Mouse (Mus musculus): Measurements from ENCODE around the gene Atg4a.

Gene Atg4a

GRCm38 (mm10) chrX:141158160-141158559 lies 201.5 kb downstream of the Atg4a start:
- DNase-seq (ENCODE audit: low spot score in 2 of 2) = peak in 1 of 2 experiments; percentile 30

DNA sequence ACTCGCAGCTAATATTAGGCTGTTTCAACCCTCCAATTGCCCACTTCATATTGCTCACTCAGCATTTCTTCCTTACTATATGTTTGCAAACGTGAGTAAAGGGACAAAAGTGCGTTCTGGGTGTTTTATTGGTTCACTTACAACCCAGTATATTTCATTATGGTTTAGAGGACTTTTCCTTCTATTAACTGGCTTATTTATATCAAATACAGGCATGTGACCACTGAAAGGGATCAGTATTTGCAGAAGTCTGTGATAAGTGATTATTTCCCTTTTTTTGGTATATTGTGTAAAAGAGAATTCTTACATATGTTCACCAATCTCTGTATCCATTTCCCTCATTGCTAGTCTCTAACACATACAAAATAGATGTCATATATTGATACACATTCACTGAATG lies 203.7 kb downstream of the Atg4a start:
- DNase-seq (ENCODE audit: low spot score in 2 of 2) = no peak

DNA sequence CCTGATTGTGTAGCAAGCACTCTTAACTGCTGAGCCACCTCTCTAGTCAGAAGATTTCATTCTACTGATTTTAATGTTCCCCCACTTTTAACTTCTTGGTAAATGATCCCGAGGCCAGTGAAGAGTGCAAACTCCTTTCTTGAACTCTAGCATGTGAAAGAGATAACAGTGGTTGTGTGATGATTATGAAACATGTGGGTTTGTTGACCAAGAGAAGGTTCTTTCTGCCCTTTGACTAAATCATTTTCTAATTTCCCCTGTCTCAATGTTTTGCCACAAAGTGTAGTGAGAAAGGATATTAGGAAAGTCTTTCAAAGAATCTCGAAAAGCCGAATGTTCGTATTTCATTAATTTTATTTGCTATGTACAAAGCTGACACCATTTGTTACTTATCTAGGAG lies 208.4 kb downstream of the Atg4a start:
- no peak for DNase-seq (ENCODE audit: low spot score in 2 of 2)

- DNase-seq (ENCODE audit: low spot score in 2 of 2) = peak; percentile 41 to 55
Measured at GRCm38 (mm10) chrX:141175353-141175752, 218.6 kb downstream of the Atg4a start.

- DNase-seq (ENCODE audit: low spot score in 2 of 2) = no peak
Measured at GRCm38 (mm10) chrX:141195036-141195435, 238.3 kb downstream of the Atg4a start.

DNA sequence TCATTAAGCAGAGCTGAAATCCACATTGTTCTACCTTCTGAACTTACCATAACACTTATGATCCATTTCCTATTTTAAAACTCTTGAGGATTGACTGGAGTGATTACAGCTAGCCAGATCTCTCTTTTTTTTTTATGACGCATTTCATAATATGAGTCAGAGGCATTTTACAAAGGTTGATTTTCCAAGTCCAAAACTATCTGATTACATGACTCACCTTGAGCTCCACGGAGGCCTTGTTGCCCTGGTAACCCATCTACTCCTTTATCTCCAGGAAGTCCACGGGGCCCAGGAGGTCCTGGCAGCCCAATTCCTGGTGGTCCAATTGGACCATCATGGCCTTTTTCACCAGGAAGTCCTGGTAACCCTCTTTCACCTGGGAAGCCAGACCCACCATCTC lies 242.3 kb downstream of the Atg4a start:
- no peak for DNase-seq (ENCODE audit: low spot score in 2 of 2)

DNA sequence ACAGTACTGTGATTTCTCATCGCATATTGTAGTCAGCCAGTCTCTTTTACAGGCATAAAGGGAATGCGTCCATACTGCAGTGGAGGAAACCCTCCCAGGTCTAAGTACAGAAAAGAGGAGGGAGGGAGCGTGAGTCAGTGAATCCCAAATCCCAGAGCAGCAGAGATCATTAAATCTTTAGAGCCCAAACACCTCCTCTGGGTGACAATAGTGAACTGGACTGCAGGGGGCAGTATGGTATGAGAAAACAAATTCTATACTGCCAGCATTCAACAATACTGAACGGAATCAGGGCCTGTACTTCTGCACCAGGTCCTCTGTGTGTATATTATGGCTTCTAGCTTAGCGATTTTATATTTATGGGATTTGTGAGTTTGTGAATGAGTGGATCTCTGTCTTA lies 256.1 kb downstream of the Atg4a start:
- DNase-seq (ENCODE audit: low spot score in 2 of 2) = peak; percentile 33 to 58
